Mouse (Mus musculus) stomach, embryonic 16.5 days (tissue): ENCODE data around the gene Qtrt2. TPM values are rescaled to one million over a fixed set of nuclear protein-coding genes. Genes with fewer than 3 reads are reported as not detected.

Experiments
- ATAC-seq: fragments of 200-750 bp; cut with Nextera tagmentation; 2 replicates; pipeline ENCODE4 v1.8.0; 2017; ENCODE audit warnings: moderate number of reproducible peaks, moderate TSS enrichment; ENCODE audit not compliant: insufficient read depth, low FRiP score
- H3K27ac ChIP-seq: fragments of 300-500 bp; sonication (generic); 2 replicates; pipeline ENCODE4 v1.5.1; 2014; ENCODE audit warnings: low read length
- H3K27me3 ChIP-seq: fragments of 300-500 bp; sonication (generic); 2 replicates; pipeline ENCODE4 v1.6.1; 2014; ENCODE audit warnings: low read length, control low read depth, mixed read lengths; ENCODE audit not compliant: control insufficient read depth, insufficient read depth
- H3K36me3 ChIP-seq: fragments of 300-500 bp; sonication (generic); 2 replicates; pipeline ENCODE4 v1.6.1; 2014; ENCODE audit warnings: low read length; ENCODE audit not compliant: control insufficient read depth, insufficient read depth
- H3K4me1 ChIP-seq: fragments of 300-500 bp; sonication (generic); 2 replicates; pipeline ENCODE4 v1.6.1; 2014; ENCODE audit warnings: low read length, control low read depth, mixed read lengths; ENCODE audit not compliant: control insufficient read depth, insufficient read depth
- H3K4me2 ChIP-seq: fragments of 300-500 bp; sonication (generic); 2 replicates; pipeline ENCODE4 v1.6.1; 2014; ENCODE audit warnings: low read depth, low read length, mixed read lengths
- H3K4me3 ChIP-seq: fragments of 300-500 bp; sonication (generic); replicated peaks from 2 replicates; pipeline ENCODE4 v1.5.1; 2014; ENCODE audit warnings: mild to moderate bottlenecking, low read length
- H3K9ac ChIP-seq: fragments of 300-500 bp; sonication (generic); 2 replicates; pipeline ENCODE4 v1.6.1; 2014; ENCODE audit warnings: low read length
- H3K9me3 ChIP-seq: fragments of 300-500 bp; sonication (generic); replicated peaks from 2 replicates; pipeline ENCODE4 v1.6.1; 2016; ENCODE audit warnings: low read length, control low read depth; ENCODE audit not compliant: control insufficient read depth
- WGBS: fragments of 180-500 bp; shearing (Covaris S2); extraction: QIAGEN DNeasy Blood & Tissue Kit; methylation state at CpG from one replicate; pipeline ENCODE4 v1.1.7; 2014; 5-methylcytosine and 5-hydroxymethylcytosine counted together
- polyA plus RNA-seq: library from polyadenylated mRNA; unstranded; fragments of >200 nt; fragmentation: Nextera tagmentation; extraction: Ambion mirVana; gene quantifications from 2 replicates; pipeline ENCODE4 v1.2.1, GENCODE M21; 2015

The Qtrt2 gene
- polyA plus RNA-seq, 1 experiment from 2014 or later, result 24.2 TPM

DNA sequence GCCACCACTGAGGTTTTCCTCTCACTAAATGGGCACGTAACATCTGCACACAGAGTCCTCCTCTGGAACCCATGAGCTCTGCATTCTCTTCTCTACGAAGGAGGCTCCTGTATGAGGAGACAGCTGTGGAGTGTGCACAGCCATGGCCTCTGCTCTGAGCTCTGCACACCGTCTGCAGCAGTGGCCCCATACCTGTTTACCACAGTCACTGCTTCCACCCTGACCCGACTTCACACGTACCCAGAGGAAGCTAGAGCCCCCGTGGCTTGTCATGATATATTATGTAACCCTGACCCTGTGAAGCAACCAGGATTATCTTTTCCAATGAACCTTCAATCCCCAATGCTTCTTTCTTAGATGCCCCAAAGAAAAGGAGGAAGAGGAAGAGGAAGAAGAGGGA is 46.8 kb downstream of the Qtrt2 start:
- no peaks in the 10 kb centered on the region for H3K4me1 ChIP-seq
- WGBS, result 83% methylated on average over 6 of the region's 6 CpGs
- no peaks in the 10 kb centered on the region for H3K27me3 ChIP-seq
- H3K4me3 ChIP-seq, result no peak overlapping the region
- H3K9ac ChIP-seq, result no peak overlapping the region
- no peaks in the 10 kb centered on the region for H3K36me3 ChIP-seq
- H3K9me3 ChIP-seq, result no peaks in the 10 kb centered on the region
- no peak overlapping the region for H3K4me2 ChIP-seq
- ATAC-seq, result no peak
- no peak overlapping the region for H3K27ac ChIP-seq

DNA sequence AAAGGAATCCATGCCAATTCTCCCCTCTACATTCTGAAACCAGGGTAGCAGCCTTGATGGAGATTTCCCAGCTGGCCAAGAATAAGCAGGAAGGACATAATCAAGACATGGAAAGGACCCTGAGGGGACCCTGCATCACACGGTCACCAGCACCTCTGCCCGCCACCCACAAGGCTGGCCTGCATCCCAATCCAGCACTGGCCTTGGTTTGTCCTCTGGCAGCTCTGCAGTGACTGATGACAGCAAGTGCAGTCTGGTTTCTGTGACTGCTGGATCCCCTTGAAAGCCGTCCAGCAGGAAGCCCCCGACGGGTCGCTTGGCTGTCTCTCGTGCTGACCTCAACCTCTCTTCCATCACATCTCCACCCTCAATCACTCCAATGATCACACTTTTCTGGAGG is 55.2 kb downstream of the Qtrt2 start:
- Histone ChIP-seq H3K4me1 (no peaks in the 10 kb centered on the region), H3K27me3 (no peaks in the 10 kb centered on the region), H3K36me3 (0 out of 2 replicates have a peak, but pooled peaks cover 15% of the 10 kb centered on the region), H3K9ac (no peak overlapping the region), H3K4me2 (no peak overlapping the region), H3K27ac (no peak overlapping the region), H3K4me3 (no peak overlapping the region), H3K9me3 (no peaks in the 10 kb centered on the region)
- WGBS, result 80% methylated on average over 7 of the region's 7 CpGs
- ATAC-seq, result no peak

DNA sequence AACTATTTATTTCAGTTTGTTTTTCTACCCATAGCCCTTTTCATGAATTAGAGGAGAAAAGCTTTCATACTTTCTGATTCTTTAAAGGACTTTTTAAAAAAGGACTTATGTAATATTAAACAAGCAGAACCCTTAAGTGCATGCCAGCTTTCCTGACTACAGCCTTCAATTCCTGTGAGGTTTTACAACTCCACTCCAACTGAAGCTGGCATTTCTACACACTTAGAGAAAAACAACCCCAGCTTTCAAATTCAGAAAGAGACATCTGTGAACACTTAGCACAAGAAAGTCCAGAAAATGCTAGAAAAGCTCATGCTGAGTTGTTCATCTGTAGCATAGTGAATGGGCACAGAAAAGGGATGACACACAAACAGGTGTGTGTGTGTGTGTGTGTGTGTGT is 56.8 kb downstream of the Qtrt2 start:
- Histone ChIP-seq H3K4me1 (no peaks in the 10 kb centered on the region), H3K9me3 (no peaks in the 10 kb centered on the region), H3K27me3 (no peaks in the 10 kb centered on the region), H3K4me3 (no peak overlapping the region), H3K4me2 (no peak overlapping the region), H3K36me3 (0 out of 2 replicates have a peak, but pooled peaks cover 15% of the 10 kb centered on the region), H3K9ac (no peak overlapping the region), H3K27ac (no peak overlapping the region)
- ATAC-seq, result no peak

DNA sequence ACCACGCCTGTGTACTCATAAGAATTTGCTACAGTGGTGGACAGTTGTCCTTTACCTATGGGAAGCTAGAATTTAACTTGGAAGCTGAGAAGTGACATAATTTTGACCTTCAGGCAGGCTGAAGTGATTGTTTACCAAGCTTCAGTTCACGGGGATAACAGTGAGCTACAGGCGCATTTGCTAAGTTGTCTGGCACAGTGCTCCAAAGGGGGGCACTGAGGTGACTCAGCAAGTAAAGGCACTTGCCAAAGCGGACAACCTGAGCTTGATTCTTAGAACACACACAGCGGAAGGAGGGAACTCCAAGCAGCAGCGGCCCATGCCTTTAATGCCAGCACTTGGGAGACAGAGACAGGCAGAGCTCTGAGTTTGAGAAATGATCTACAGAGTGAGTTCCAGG is 66.0 kb downstream of the Qtrt2 start:
- peaks cover 15% of the 10 kb centered on the region for H3K36me3 ChIP-seq
- H3K27me3 ChIP-seq, result no peaks in the 10 kb centered on the region

DNA sequence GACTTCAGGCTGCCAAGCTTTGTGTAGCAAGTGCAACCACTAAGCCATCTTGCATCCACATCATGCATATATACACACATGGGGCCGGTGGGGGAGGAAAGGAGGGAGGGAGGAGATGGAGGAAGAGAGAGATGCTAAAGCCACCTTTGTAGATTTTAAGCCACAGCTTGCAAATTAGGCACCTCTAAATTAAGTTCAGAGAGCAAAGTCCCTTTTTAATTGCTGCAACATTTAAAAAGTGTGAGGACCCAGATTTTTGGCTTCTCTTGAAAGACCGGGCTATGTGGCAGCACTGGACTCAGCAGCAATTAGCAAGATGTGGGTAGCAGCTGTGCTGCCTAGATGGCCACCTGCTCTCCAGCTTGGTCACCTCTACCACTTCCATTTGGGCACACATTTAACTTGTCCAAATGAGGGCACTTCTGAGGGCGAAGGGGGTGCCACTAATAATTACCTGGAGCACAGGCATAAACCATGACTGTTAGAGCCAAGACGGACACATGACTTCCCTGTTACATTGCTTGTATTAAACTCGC is 67.6 kb downstream of the Qtrt2 start:
- no peaks in the 10 kb centered on the region for H3K27me3 ChIP-seq
- no peak for ATAC-seq
- no peaks in the 10 kb centered on the region for H3K9me3 ChIP-seq
- H3K36me3 ChIP-seq, result peaks cover 11% of the 10 kb centered on the region
- H3K9ac ChIP-seq, result no peak overlapping the region
- no peak overlapping the region for H3K4me3 ChIP-seq
- no peaks in the 10 kb centered on the region for H3K4me1 ChIP-seq
- no peak overlapping the region for H3K4me2 ChIP-seq
- no peak overlapping the region for H3K27ac ChIP-seq
- WGBS, result 87% methylated on average over 5 of the region's 5 CpGs

More for the DNA sequence above, 66.0 kb downstream of the Qtrt2 start:
- WGBS, result 66% methylated on average over 6 of the region's 6 CpGs
- Histone ChIP-seq H3K9ac (no peak overlapping the region), H3K4me2 (no peak overlapping the region), H3K4me1 (no peaks in the 10 kb centered on the region), H3K27ac (no peak overlapping the region), H3K4me3 (no peak overlapping the region), H3K9me3 (no peaks in the 10 kb centered on the region)
- no peak for ATAC-seq

DNA sequence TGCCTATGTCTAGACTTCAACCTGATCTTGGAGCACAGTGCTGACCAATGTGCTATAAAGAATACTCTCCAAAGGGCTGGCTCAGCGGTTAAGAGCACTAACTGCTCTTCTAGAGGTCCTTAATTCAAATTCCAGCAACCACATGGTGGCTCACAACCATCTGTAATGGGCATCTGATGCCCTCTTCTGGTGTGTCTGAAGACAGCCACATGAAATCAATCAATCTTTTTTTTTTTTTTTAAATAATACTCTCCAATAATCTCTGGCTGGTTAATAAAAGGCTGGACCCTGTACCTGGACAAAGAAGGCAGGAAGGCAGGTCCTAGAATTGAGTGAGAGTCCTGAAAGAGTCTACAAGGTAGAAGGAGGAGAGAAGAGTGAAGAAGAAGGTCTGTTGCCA is 76.8 kb downstream of the Qtrt2 start:
- no peak for ATAC-seq
- H3K4me2 ChIP-seq, result no peak overlapping the region
- no peak overlapping the region for H3K4me3 ChIP-seq
- H3K9me3 ChIP-seq, result no peaks in the 10 kb centered on the region
- 63% methylated on average over 1 of the region's 1 CpGs for WGBS
- no peaks in the 10 kb centered on the region for H3K4me1 ChIP-seq
- H3K27ac ChIP-seq, result no peak overlapping the region
- no peaks in the 10 kb centered on the region for H3K27me3 ChIP-seq
- H3K36me3 ChIP-seq, result no peaks in the 10 kb centered on the region
- H3K9ac ChIP-seq, result no peak overlapping the region

DNA sequence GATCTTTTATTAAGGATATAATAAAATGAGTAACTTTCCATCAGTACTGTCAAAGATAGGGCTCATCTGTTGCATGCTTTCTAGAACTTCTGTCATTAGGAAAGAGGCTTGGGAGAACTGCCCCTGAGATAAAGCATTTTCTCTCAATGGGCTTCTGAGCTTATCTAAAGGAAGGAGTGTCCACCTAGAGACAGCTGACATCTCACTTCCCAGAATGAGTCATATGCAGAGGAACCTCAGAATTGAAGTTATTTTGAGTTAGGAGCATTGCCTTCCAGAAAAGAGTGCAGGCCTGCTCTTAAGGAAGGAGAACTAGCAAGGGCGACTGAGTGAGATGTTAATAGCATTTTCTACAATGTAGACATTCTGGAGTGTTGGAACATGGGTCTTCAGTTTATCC is 85.4 kb downstream of the Qtrt2 start:
- Histone ChIP-seq H3K4me3 (no peak overlapping the region), H3K27me3 (no peaks in the 10 kb centered on the region), H3K4me2 (no peak overlapping the region), H3K4me1 (no peaks in the 10 kb centered on the region), H3K27ac (no peak overlapping the region), H3K36me3 (no peaks in the 10 kb centered on the region), H3K9ac (no peak overlapping the region), H3K9me3 (no peaks in the 10 kb centered on the region)
- 71% methylated on average over 1 of the region's 1 CpGs for WGBS
- no peak for ATAC-seq

DNA sequence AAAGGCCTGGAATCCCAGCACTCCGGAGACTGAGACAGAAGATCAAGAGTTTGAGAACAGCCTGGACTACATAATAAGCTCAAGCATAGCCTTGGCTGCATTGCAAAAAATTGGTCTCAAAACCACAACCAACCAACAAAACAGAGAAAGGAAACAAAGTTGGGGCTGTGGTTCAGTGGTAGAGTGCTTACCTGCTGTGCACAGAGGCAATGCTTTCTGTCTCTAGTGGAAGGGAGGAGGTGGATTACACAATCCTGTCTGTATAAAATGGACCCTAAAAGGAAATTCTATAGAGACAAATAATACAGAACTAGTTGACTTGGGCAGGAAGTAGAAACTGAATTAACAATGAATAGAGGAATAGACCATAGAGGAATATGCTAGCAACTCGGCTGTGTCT is 94.7 kb downstream of the Qtrt2 start:
- no peaks in the 10 kb centered on the region for H3K4me1 ChIP-seq
- WGBS, result 94% methylated on average over 2 of the region's 2 CpGs
- no peaks in the 10 kb centered on the region for H3K27me3 ChIP-seq
- no peak for ATAC-seq
- no peaks in the 10 kb centered on the region for H3K9me3 ChIP-seq
- H3K4me3 ChIP-seq, result no peak overlapping the region
- no peak overlapping the region for H3K4me2 ChIP-seq
- no peaks in the 10 kb centered on the region for H3K36me3 ChIP-seq
- H3K9ac ChIP-seq, result no peak overlapping the region
- no peak overlapping the region for H3K27ac ChIP-seq

DNA sequence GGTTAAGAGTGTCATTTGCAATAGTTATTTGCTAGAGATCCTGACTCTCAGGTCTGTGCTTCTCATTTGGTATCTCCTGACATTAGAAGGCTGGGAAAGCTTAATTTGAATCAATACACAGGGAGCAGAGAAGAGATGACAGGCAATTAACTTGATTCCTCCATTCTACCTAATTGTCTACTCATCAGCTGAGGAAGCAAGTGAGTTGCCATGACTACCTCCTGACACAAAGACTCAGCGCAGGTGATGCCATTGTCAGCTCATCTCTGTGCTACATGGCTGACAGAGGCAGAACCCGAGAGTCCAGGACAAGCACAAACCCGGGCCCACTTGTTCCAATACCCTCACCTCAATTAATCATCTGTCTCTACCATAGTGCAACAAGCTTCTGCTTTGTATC is 99.1 kb downstream of the Qtrt2 start:
- WGBS, result 72% methylated on average over 3 of the region's 3 CpGs
- no peak for ATAC-seq
- Histone ChIP-seq H3K9me3 (no peaks in the 10 kb centered on the region), H3K4me1 (no peaks in the 10 kb centered on the region), H3K4me3 (no peak overlapping the region), H3K36me3 (no peaks in the 10 kb centered on the region), H3K9ac (no peak overlapping the region), H3K27ac (no peak overlapping the region), H3K4me2 (no peak overlapping the region), H3K27me3 (no peaks in the 10 kb centered on the region)

DNA sequence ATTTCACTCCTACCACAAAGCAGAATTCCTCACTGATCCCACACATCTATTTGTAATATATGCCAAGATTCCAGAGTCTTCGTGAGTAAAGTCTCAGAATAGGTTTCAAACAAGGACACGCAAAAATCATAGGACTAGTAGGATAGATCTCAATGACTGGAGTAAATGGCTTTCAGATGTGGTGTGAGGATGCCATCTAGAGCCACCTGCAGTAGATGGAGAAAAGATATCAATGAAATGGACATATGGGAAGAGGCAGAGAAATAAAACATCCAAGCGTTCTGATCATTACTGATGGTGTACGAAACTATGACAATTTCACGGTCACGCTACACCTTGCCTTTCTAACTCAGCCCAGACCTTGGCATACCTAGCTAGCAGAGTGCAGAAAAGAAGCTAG is 108.2 kb downstream of the Qtrt2 start:
- H3K27ac ChIP-seq, result no peak overlapping the region
- no peak overlapping the region for H3K9ac ChIP-seq
- H3K4me1 ChIP-seq, result no peaks in the 10 kb centered on the region
- H3K27me3 ChIP-seq, result no peaks in the 10 kb centered on the region
- H3K4me3 ChIP-seq, result no peak overlapping the region
- no peaks in the 10 kb centered on the region for H3K36me3 ChIP-seq
- H3K9me3 ChIP-seq, result no peaks in the 10 kb centered on the region
- ATAC-seq, result no peak
- WGBS, result 90% methylated on average over 6 of the region's 6 CpGs
- H3K4me2 ChIP-seq, result no peak overlapping the region
